9 mouse cellular contexts compared by ENCODE assay signal in genomic region chr6:32728706-32729105, GRCm38 (mm10).
A peak's percentile ranks its signal among the peaks of the same experiment; 100 is the strongest.
DNase-seq lines count a peak whose midpoint lies in the region; ATAC-seq lines count a peak whose summit lies in the region.
"Had no signal": no experiment of that assay in that cellular context is flagged by ENCODE, and none has a peak within 500 bp of the region (broad histone marks: within the 10 kb centered on the region; RNA-seq: fewer than 3 reads in every experiment).

No protein-coding gene starts in this region.

- H3K9ac ChIP-seq in heart, embryonic 12.5 days = no peak overlapping the region
- H3K9ac ChIP-seq: limb, embryonic 15.5 days had no signal

- peaks cover 18% of the 10 kb centered on the region for H3K4me1 ChIP-seq in heart, embryonic 12.5 days (replicated peaks)
- H3K4me1 ChIP-seq: limb, embryonic 15.5 days had no signal

- peak; percentile 45 for DNase-seq in heart, adult 18-20 months
- DNase-seq in adrenal gland, postnatal 14 days = peak; percentile 38
- peak; percentile 10 for DNase-seq in fat pad, adult 2 months (ENCODE audit: extremely low read depth, low read depth, low spot score)
- DNase-seq in heart, postnatal 14 days = peak; percentile 28 to 57
- DNase-seq in urinary bladder, postnatal 4 days (ENCODE audit: low spot score in 2 of 2) = no peak
- DNase-seq in left cerebral cortex, postnatal 36 days (ENCODE audit: low spot score in 2 of 2) = no peak
- DNase-seq: spleen, adult 18-20 months had no signal

- H3K27ac ChIP-seq in heart, embryonic 12.5 days (ENCODE audit: poor library complexity, severe bottlenecking) = no peak overlapping the region
- H3K27ac ChIP-seq: limb, embryonic 15.5 days had no signal

- no peaks in the 10 kb centered on the region for H3K27me3 ChIP-seq in heart, embryonic 12.5 days (replicated peaks)
- H3K27me3 ChIP-seq: limb, embryonic 15.5 days had no signal

- intact Hi-C loops in heart, postnatal 14 days (cut with DNase I) = no loop called here
- intact Hi-C loops in left cerebral cortex, postnatal 36 days (cut with DNase I) = no loop called here

- H3K36me3 ChIP-seq in heart, embryonic 12.5 days = no peaks in the 10 kb centered on the region
- H3K36me3 ChIP-seq: limb, embryonic 15.5 days had no signal

- H3K4me2 ChIP-seq in heart, embryonic 12.5 days = no peak overlapping the region
- H3K4me2 ChIP-seq: limb, embryonic 15.5 days had no signal

- 12% methylated on average over 2 of the region's 2 CpGs for whole genome bisulfite sequencing in heart, embryonic 12.5 days

- no peaks in the 10 kb centered on the region for H3K9me3 ChIP-seq in heart, embryonic 12.5 days (replicated peaks)
- H3K9me3 ChIP-seq: limb, embryonic 15.5 days had no signal

- H3K4me3 ChIP-seq in heart, embryonic 12.5 days = no peak overlapping the region
- H3K4me3 ChIP-seq: limb, embryonic 15.5 days had no signal

- no peak for ATAC-seq in heart, embryonic 12.5 days (ENCODE audit: insufficient number of reproducible peaks, low FRiP score)

Comparison
In these comparisons a context has a peak if more than half of its experiments do, and no peak if none do; other contexts are left out.
1. DNase-seq: peak in heart, adult 18-20 months (2 of 2), adrenal gland, postnatal 14 days (single experiment), fat pad, adult 2 months (single experiment) and heart, postnatal 14 days (2 of 2); none in urinary bladder, postnatal 4 days (0 of 2) and left cerebral cortex, postnatal 36 days (0 of 2).